Mouse (Mus musculus): ENCODE results near the gene Bmpr1b. TPM values are rescaled to one million over a fixed set of nuclear protein-coding genes. Genes with fewer than 3 reads are reported as not detected.

Bmpr1b gene
- polyA plus RNA-seq, 2 experiments = 8.8 to 11.7 TPM

DNA sequence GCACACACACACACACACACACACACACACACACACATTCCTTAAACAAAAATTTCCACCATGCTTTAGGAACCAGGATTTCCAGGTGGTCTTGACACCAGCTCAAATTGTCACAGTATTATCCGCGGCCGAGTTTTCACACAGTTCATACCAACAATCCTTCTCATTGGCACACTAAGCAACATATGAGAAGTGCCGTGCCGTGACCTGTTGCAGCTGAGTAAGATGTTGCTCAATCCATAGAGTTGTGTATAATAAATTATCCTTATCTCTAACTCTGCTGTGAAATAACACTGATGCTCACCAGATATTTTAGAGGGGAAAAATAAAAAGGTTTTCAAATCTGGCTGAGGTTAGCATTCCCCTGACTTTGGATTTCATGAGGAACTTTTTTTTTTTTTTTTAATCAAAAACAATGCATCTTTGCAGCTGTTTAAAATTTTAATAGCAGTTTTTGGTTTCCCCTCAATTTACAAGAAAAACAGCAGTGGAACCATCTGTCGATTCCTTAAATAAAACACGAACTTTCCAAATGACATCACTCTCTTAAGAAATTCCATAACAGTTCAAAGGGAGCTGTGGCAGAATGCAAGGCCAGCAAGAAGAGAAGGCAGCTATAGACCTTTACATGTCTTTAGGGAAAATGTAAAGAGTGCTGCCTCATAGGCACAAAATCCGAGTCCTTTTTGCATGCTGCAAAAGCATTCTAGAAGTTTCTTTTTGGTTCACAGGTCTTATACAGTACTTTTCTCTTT, 378.0 kb downstream of the Bmpr1b start:
- peak; percentile 78 for ATAC-seq (ENCODE audit: low FRiP score, low read depth)
- WGBS = 38% methylated on average over 8 of the region's 8 CpGs
- no peak overlapping the region for H3K4me3 ChIP-seq (replicated peaks; ENCODE audit: low read length)
- H3K9me3 ChIP-seq (ENCODE audit: control insufficient read depth, low read length) = no peaks in the 10 kb centered on the region
- H3K4me2 ChIP-seq (replicated peaks; ENCODE audit: low read depth, low read length, severe bottlenecking) = 0 out of 2 replicates have a peak overlapping the region, but pooled peaks have one; percentile 2
- DNase-seq (ENCODE audit: low spot score) = peak; percentile 69
- peak overlapping the region; percentile 48; the same call in 1 of the 2 replicates for H3K27ac ChIP-seq (replicated peaks; ENCODE audit: low read depth, low read length)
- H3K36me3 ChIP-seq (ENCODE audit: control insufficient read depth, insufficient read depth, low read length) = peaks cover 5% of the 10 kb centered on the region
- H3K27me3 ChIP-seq (ENCODE audit: control insufficient read depth, insufficient read depth, low read length) = no peaks in the 10 kb centered on the region
- no peak overlapping the region for H3K9ac ChIP-seq (ENCODE audit: low read depth, low read length, severe bottlenecking)
- 0 out of 2 replicates have a peak, but pooled peaks cover 7% of the 10 kb centered on the region for H3K4me1 ChIP-seq (ENCODE audit: control insufficient read depth, insufficient read depth, low read length)
- TF ChIP-seq POLR2A (IDR thresholded peaks at IDR 0.05; ENCODE audit: borderline replicate concordance, extremely low read depth, insufficient read depth, insufficient read length) = no peak

Other genes starting within 250 kb of the Bmpr1b start
- 36.6 and 37.9 TPM in 2 replicates for gene Pdlim5, start 226.3 kb upstream of the Bmpr1b start, polyA plus RNA-seq (2012; rRNA removed)
- gene Pdlim5, start 226.3 kb upstream of the Bmpr1b start, polyA plus RNA-seq (2014; fragmentation: Nextera tagmentation; extraction: Ambion mirVana) = 34.2 and 37.9 TPM in 2 replicates

Data from limb, embryonic 14.5 days (tissue).